Mouse (Mus musculus): ENCODE data around the gene Gm45799.
A peak's percentile ranks its signal among the peaks of the same experiment; 100 is the strongest.

Gm45799 gene

DNA sequence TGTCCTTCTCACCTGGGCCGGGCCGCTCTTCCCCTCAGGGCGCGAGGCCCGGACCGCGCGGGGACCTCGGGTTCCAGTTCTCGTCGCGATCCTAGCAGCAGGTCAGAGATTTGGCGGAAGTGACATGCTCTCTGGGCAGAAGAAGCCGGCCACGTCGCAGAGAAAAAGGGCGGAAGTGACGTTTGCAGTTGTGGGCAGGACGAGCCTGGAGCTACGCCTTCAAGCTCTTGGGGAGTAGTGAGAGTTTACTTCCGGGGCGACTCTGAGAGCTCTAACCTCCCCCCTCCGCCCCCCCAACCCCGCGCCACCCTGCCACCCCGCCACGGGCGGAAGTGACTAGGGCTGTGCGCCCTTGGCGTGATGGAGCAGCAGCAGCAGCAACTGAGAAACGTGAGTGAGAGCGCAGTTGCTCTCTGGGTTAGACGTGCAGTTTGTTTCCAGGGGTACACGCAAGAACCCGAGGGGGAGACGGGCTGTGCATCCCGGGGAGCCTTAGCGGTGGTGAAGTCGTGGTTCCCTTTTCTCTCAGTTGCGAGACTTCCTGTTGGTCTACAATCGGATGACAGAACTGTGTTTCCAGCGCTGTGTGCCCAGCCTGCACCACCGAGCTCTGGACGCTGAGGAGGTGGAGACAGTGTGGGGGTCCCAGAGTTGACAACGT lies at the start of gene Gm45799, which contains the start of gene Arfip2:
Gene Gm45799 (plus strand): TSS at position 320 of the 661 bp plus-strand sequence.
Gene Arfip2 (minus strand): TSS at position 184 of the 661 bp plus-strand sequence.
- DNase-seq (ENCODE audit: low spot score): peak; percentile 97

DNA sequence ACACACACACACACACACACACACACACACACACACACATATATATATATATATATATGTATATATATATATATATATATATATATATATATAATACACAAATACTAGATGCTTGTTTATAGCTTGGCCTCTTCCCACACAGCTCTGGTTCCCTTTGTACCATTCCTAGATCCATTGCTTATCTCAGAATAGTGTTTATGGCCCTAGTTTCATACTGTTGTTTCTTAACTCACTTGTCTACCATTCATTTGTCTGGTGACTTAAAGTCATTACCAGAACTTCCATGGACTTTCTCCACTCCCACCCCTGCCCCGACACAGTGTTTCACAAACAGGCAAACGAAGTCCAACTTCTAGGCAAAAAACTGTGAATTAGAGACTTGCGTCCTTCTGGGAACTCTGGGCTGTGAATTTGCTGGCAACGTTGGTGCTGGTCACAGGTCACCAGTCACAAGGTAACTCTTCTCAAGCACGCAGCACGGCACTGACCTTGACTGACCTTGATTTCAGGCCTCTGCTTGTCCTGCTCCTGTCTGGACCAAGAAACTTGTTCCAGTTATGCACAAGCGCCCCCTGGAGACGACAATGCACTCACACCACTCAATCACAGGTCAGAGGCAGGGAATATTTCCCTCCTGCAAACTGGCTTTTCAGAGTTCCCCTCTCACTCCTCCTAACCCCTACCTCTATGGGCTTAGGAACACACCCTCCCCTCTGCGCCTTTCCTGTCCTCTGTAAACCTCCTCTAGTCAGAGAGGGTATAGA lies 37.3 kb upstream of the Gm45799 start:
- DNase-seq (ENCODE audit: low spot score): peak; percentile 21

DNA sequence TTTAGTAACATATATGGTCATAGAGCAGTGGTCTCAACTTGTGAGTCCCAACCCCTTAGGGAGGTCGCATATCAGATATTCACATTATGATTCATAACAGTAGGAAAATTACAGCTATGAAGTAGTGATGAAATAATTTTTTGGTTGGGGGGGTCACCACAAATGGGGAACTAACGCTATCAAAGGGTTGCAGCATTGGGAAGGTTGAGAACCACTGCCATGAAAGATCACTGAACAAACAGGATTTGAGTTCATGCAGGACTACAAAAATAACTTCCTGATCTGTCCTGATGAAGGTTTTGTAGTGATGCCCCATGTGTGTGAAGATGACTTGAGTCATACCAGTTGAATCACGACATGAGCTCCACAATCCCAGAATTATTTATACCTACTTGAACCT lies 31.9 kb upstream of the Gm45799 start:
- DNase-seq (ENCODE audit: low spot score): no peak

DNA sequence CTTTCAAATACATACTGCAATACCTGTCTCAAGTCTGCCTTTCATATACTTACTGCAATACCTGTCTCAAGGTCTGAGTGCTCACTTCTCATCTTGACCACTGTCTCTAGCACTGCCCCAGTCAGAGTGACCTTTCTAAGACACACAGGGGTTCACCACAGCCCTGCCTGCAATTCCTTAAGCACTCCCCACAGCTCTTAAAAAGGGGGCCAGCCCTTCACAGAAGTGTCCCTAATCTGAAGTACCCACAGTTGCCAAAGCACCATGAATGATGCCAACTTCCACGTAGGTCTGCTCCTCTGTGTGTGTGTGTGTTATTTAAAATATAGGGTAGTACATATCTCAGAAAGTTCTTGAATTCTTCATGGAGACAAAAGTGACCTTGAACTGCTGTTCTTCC lies 28.6 kb upstream of the Gm45799 start:
- no peak for DNase-seq (ENCODE audit: low spot score)

DNA sequence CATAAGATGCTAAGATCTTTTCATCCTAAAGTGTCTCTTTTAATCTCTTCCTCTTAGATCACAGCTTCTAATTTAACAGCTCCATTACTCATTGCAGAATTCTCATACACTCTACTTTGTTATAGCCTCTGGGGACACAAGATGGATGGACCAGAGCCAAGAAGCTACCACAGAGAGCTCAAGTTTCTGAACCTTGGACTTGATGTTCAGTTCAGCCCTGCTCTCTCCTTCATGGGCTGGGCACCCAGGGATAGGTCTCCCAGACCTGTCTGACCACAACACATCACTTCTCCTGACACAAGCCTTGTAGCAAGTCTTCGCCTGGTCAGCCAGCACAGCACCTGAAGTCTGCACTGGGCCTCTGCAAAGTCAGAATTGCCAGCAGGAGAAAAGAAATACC lies 26.0 kb upstream of the Gm45799 start:
- no peak for DNase-seq (ENCODE audit: low spot score)

DNA sequence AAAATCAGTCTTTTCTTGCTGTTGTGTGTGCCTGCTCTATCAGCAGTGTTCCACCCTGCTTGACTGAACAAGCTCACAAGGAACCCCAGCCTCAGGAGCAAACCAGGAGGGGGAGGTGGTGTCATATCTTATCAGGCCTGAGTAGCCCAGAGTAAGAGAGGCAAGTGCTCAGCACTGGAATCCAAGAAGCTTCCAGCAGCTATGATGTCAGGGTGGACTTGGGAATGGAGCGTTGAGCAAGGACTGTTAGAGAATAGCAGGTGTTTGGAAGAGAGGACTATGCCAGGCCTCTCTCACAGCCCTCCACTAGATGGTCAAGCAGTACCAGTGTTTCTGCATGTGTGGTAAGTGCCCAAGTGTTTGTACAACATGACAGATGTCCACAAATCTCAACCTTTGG lies 24.6 kb upstream of the Gm45799 start:
- no peak for DNase-seq (ENCODE audit: low spot score)

DNA sequence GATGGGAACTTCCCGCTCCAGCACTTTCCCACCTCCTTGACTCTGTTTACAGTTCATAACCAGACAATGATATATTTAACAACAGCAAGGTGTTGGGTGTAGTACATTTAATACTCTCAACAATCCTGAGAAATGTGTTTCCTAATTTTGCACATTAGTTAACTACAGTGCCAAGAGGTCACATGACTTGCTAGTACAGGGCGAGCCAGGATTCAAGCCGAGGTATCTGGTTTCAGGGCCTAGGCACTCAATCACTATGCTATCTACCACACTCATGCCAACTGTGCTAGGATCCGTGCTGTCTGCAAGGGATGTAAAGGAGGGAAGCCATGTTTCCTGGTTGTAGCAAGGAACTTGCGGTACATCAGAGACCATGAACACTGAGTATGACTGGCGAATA lies 23.8 kb upstream of the Gm45799 start:
- DNase-seq (ENCODE audit: low spot score): no peak

DNA sequence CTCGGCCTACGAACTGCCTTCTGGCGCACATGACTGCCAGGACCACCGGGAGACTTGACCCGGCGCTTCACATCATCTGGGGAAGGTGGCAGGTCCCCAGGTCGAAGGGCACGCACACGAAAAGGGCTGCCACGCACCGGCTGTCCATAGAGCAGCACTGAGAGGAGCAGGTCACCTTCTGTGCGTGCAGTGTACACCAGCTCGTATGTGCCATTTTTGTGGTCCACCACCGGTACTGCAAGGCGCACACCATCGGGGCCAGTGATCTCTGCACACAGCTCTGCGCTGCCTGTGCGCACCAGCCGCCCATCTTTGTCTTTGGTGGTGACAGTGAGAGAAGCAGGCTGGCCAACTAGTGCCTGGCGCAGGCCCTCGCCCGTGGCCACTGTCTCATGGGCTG lies 22.5 kb upstream of the Gm45799 start:
- DNase-seq (ENCODE audit: low spot score): no peak

DNA sequence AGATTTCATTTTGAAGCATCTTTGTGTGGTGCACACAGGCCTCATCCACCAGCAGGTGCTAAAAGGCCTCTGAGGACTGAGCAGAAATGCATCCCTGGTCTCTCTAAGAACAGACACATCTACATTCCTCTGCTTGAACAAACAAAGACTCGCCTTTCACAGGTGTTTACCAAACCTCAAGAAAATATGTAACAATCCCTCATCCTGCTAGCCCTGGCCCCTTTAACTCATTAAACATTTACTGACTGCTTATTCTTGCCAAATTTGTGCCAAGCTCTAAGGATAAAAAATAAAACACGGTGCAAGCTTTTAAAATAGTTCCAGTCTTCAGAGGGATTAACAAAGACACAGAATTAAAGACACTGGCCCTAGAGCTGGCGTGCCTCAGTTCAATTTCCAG lies 20.7 kb upstream of the Gm45799 start:
- DNase-seq (ENCODE audit: low spot score): no peak

DNA sequence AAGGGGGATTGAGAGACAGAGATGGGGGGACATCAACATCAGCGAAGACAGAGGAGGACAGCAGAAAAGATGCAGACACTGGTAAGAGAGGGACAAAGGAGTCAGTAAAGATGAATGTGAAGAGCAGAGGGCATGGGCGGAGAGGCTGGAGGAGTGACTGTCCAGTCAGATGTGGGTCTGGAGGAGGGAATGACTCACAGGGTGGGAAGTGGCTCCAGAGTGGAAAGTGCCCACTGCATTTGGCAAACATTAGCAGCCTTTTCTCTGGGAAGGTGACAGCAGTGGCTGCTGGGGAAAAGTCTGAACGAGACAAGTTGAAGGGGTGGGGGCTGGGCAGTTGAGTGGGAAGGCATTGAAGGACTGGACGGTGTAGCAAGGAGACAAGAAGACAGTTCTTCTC lies 19.3 kb upstream of the Gm45799 start:
- DNase-seq (ENCODE audit: low spot score): no peak

DNA sequence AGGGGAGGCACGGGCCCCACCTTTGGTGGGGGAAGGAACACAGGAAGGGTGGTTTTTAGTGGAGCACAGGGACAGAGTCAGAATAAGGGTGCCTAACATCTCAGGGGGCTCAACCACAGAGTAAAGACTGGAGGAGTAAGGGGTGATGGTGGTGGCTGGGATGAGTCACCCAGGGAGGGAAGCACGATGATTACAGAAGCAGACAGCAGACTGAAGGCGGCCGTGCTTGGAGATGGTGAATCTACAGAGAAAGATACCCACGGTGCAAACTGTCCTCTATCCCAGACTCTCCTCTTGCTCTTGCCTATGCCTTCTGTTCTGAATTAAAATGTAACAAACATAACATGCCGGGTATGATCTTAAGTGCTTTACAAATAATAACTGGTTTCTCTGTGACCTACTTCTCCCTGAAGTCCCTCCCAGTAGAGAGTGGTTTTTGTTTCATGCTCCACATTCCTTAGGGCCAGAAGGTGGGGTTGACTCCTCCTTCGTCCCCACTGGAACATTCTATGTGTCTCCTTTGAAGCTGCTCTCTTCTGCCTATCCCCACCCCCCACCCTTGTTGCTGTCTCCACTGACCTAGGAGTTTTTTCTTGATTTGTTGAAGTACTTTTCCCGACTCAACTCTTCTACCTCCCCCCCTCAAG lies 18.6 kb upstream of the Gm45799 start:
- no peak for DNase-seq (ENCODE audit: low spot score)

DNA sequence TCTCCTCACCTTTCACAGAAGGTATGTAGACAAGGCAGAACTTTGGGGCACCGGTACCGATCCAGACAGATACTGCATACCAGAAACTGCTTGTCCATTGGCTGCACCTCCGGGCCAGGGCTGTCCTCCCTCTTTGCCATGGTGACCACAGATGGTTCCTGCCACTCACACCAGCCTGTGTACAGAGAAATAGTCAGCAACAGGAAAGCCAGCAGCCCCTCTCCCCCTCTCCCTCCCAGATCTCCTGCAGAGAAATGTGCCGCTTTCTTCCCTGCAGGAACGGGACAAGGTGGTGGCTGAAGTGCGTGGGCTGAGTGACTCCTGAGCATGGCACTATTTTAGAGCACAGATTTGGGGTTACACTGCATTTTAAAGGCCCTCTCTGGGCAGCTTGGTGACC lies 15.0 kb upstream of the Gm45799 start:
- DNase-seq (ENCODE audit: low spot score): no peak

DNA sequence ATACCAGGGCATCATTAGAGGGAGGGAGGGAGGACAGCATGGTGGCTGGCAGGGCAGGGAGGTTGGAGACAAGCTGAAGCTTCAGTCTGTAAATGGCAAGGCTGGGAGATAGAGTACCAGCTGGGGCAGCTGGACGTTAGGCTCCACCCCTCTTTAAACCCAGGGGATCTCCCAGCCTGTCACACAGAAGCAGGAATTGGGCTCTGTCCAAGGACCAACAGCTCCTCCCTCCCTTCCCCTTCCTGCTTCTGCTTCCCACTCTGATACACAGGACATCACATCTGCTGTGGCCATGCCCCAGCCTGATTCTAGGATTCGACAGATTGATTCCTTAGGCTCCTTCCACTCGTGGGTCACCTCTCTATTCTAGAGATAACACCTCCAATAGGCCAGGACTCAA lies 11.7 kb upstream of the Gm45799 start:
- no peak for DNase-seq (ENCODE audit: low spot score)

DNA sequence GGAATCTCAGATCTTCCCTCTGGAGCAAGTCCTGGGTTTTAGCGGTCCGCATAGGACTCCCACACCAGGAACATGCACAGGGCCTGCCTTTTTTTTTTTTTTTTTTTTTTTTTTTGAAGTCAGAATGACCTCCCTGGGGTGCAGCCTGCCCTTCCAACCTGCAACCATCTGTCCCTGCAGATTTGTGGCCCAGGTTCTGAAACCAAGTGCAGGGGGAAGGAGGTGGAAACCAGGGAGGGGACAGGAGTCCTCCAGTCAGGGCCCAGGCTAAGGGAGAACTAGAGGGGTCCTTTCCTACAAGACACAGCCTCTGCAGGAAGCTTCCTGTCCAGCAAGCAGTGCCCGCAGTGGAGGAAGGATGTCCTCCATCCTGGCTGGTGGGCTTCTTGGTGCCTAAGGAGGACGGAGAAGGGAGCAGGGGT lies 7.8 kb upstream of the Gm45799 start:
- no peak for DNase-seq (ENCODE audit: low spot score)

DNA sequence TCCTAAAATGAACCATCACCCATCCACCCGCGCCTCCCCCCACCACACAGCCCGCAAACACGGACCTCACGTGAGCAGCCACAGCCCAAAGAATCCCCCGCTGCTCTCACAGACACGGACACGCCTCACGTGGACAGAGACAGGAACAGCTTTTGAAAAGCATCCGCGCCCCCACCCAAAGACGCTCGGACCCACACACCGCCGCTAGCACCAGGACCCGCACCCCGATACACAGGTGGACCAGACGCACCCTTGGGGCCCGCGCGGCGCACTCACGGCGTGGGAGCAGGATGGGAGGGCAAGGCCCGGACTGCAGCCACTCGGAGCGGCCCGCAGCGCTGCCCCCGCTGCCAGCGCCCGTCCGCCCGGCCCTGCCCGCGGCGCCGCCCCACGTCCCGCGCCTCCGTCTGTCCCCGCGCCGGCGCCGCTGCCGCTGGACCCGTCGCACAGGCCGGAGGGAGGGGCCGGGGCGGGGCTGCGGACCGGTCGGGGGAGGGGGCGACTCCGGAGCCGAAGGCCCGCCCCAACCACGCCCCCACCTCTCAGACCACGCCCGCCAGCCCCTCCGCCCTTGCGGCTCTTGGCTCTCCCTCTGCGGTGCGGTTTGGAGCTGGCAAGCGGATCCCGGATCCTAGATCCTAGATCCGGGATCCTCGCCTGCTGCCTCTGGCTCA lies 7.1 kb upstream of the Gm45799 start, which contains the start of gene Trim3:
Gene Trim3 (minus strand): TSS at position 445 of the 674 bp plus-strand sequence.
- peak; percentile 68 for DNase-seq (ENCODE audit: low spot score)

DNA sequence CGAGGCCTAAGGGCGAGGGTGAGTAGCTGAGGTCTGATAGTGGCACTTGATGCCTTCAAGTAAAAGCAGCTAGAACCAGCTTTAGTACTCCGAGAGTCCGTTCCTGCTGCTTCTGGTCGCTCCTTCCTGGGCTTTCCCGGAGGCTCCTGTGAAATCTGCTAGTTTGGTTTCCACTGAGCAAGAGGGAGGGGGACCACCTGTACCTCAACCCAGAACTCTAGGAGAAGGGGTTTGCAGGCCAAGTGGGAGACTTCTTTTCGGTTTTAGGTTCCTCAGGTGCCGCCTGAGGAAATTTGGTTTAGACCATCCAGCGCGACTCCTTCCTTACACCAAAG lies 6.6 kb upstream of the Gm45799 start:
- no peak for DNase-seq (ENCODE audit: low spot score)

DNA sequence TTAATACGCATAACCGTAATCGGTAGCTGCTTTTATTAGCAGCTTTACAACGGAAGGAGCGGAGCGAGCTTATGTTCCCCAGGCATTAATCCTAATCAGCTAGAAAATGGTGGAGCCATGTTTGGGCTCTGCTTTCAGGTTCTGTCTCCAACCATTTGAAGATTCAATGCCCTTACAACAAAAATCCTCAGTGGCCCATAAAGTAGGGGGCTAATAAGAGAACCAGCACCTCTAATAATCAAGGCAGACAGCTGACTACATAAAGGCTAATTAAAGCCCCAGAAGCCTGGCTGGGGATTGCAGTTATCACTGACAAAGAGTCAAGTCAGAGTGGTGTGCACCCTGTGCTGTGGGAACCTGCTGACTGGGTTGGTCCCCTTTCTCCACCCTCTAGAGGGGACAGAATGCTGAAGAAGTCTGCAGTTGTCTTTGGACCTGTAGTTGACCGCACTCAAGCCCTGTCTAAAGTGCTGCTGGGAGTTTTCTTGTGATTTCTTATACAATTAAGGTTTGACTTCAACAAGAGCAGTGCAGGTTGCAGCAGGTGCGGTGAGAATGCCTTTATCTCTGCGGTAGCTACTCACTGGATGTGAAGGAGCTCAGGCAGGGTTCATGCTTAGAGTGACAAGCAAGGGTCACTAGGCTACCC lies 6.0 kb upstream of the Gm45799 start:
- DNase-seq (ENCODE audit: low spot score): no peak

DNA sequence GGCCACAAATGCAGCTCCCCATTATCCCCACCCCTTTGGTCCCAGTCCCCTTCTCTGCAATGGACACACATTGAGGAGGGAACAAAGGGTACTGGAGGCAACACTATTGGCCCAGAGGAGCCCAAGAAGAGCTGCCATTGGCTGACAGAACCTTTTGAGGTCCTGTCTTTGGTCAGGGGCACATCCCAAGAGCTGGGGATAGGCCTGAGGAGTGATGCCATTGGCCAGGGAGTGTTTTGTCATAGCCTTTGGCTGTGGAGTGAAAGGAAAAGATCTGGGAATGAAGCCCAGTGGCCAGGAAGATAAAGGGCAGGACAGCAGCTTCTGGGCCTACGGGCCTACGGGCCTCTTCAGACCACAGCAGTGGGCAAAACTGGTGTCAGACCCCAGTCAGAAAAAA lies 4.6 kb upstream of the Gm45799 start:
- no peak for DNase-seq (ENCODE audit: low spot score)

DNA sequence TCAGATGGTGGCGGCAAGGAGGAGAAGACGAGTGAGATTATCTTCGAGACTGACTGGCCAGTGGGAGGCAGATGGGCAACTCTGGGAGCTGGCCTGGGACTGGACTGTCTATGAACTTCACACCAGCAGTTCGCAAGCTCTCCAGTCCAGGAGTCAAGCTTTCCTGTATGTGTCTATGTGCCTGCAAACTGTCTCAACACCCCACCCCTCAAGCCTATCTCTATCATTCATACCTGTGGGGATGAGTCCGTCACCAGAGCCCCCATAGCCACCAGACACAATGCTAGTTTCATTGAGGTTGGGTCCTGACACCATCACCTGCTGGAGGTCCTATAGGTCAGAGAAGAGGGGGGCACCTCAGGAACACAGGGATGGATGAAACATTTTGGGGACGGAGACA lies 1.6 kb upstream of the Gm45799 start:
- DNase-seq (ENCODE audit: low spot score): no peak

DNA sequence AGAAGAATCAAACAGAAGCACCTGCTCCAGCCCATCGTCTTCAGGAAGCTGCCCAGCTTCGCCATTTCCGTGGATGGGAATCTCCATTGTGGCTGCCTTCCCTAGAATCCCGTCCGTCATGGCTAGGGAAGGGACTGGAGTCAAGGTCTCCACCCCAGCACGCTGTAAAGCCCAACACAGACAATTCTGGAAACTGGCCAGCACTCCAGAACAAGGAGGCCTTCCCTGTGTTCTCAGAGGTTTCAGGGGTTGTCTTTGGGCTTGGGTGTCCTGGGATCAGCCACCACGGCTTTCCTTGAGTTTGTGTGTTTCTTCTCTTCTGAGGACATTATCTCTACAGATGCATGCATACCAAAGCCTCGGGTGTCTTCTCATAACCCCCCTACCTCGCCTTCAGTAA lies 1.0 kb upstream of the Gm45799 start:
- no peak for DNase-seq (ENCODE audit: low spot score)

DNA sequence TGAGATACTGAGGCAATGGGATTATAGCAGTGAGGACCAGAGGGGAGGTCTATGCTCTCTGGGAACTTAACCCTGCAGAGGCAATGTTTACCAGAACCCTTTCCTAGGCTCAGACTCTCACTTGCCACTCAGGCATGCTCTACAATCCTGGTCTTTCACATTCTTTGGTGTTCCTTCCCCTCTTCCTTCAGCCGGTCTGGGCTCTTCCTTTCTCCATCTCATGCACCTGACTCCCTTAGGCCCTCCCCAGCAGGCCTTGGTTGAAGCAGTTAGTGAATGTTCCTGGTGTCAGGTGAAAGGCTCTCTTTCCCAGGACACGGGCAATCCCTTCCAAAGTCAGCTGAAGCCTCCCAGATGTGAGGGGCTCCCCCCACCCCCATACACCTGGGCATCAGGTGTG lies 596 bp upstream of the Gm45799 start, which contains the start of gene Timm10b:
Gene Timm10b (plus strand): TSS at position 301 of the 400 bp plus-strand sequence.
- no peak for DNase-seq (ENCODE audit: low spot score)

DNA sequence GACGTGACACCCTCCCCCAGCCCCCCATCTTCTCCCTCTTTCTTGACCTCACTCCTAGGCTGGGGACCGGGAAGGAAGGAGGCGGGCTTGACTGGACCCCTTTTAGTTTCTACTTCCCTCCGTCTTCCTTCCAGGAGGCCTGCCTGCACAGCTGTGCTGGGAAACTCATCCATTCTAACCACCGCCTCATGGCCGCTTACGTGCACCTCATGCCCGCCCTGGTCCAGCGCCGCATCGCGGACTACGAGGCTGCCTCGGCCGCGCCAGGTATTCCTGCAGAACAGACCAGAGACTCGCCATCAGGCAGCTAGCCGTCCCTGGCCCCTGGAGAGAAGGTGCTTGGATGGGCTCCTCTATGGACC lies 523 bp downstream of the Gm45799 start:
- DNase-seq (ENCODE audit: low spot score): no peak

Measured in c-Kit-positive CD71-positive TER-119-positive erythroid progenitor cells, embryonic 14.5 days (primary cell).